Mouse (Mus musculus): Measurements from ENCODE around the gene Emp2. TPM values are rescaled to one million over a fixed set of nuclear protein-coding genes. Genes with fewer than 3 reads are reported as not detected.

The Emp2 gene
- polyA plus RNA-seq, 1 experiment from 2014 or later: 23.9 TPM

Small RNA genes within 50 kb of the gene (microRNA-seq; reads per million reads assigned to microRNA genes)
- not detected for gene Gm22932

Other genes with a start within 250 kb of the Emp2 start
- gene Rpl39l, start 143.7 kb downstream of the Emp2 start, polyA plus RNA-seq (2015; fragmentation: Nextera tagmentation; extraction: Ambion mirVana): 0.25 and 0.46 TPM in 2 replicates
- 0.43 and 0.68 TPM in 2 replicates for gene Atf7ip2, start 121.3 kb downstream of the Emp2 start, polyA plus RNA-seq (2015; fragmentation: Nextera tagmentation; extraction: Ambion mirVana)
- gene Tekt5, start 81.5 kb upstream of the Emp2 start, polyA plus RNA-seq (2015; fragmentation: Nextera tagmentation; extraction: Ambion mirVana): 0.13 and 0.33 TPM in 2 replicates
- 36.6 and 37.1 TPM in 2 replicates for gene Nubp1, start 98.0 kb upstream of the Emp2 start, polyA plus RNA-seq (2015; fragmentation: Nextera tagmentation; extraction: Ambion mirVana)
- 3.9 and 4.1 TPM in 2 replicates for gene Tvp23a, start 133.4 kb upstream of the Emp2 start, polyA plus RNA-seq (2015; fragmentation: Nextera tagmentation; extraction: Ambion mirVana)
- 0.17 and 0.29 TPM in 2 replicates for gene Ciita, start 166.1 kb upstream of the Emp2 start, polyA plus RNA-seq (2015; fragmentation: Nextera tagmentation; extraction: Ambion mirVana)
- 13.3 and 15.0 TPM in 2 replicates for gene Dexi, start 229.1 kb upstream of the Emp2 start, polyA plus RNA-seq (2015; fragmentation: Nextera tagmentation; extraction: Ambion mirVana)
- gene Clec16a, start 231.4 kb upstream of the Emp2 start, polyA plus RNA-seq (2015; fragmentation: Nextera tagmentation; extraction: Ambion mirVana): 24.9 and 29.7 TPM in 2 replicates